Mouse (Mus musculus): ENCODE measurements around the gene Kcnip2. TPM values are rescaled to one million over a fixed set of nuclear protein-coding genes. Genes with fewer than 3 reads are reported as not detected.

Gene Kcnip2
- not detected for polyA plus RNA-seq (2014; fragmentation: Illumina TruSeq; extraction: RNeasy Lipid Tissue Mini Kit (QIAGEN cat#74804); ENCODE audit: low read depth, low replicate concordance)

DNA sequence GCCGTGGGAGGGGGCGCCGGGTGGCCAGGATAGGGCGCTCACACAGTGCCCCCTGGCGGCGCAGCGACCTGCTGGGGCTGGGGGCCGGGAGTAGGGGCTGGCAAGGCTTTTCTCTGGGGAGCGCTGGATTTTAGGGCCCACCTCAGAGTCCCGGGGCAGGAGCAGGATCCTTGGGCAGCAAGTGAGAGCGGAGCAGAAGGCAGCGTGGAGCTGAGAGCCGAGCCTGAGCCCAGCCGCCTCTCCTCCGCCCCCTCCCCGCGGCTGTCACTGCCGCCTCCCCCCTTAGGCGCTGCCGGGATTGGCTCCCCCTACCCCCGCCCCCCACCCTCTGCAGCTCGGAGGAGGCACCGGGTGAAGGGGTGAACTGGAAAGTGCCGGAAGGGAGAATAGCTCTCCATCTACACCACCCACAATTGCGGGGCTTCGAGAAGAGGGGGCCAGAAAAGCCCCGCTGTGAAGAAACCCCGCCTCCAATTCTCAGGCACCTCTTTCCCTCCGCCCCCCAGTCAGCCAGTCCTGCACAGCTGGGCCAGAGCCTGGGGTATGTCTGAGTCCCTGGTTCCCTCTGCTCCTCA is at the start of gene Kcnip2:
Kcnip2 (minus strand) TSS at position 231 of the 575 bp plus-strand sequence.

DNA sequence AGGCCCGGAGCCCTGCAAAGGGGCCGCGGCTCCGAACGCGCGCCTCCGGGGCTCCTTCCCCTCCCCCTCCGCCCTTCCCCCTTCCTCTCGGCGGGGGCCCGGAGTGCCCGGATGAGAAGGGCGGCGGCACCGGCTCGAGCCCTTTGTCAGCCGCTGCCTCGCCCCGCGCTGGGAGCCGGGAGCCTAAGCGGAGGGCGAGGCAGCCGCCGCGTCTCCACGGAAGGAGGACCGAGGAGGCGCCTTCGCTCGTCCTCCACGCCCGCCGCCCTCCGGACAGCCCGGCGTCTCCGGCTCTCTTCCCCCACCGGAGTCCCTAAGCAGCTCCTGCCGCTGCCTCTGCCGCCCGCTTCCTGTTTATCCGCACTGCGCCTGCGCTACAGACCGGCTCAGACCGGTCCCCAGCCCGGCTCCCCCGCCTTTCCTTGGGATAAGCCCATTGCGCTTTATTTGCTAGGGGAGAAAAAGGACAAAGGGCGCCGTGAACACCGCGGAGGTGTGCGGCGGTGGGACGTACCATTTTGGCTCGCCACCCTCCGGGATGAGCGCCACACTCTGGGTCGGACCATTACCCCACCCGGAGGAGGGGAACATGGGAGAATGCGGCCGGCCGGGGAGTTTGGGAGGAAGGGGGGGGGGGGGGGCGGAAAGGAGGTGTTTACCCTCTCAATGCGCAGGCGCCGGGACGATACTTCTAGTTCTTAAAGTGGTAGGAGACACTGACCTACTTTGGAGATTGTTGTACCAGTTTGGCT is 32.5 kb downstream of the Kcnip2 start, which contains the start of gene Mgea5:
Mgea5 (minus strand) TSS at position 657 of the 752 bp plus-strand sequence.

DNA sequence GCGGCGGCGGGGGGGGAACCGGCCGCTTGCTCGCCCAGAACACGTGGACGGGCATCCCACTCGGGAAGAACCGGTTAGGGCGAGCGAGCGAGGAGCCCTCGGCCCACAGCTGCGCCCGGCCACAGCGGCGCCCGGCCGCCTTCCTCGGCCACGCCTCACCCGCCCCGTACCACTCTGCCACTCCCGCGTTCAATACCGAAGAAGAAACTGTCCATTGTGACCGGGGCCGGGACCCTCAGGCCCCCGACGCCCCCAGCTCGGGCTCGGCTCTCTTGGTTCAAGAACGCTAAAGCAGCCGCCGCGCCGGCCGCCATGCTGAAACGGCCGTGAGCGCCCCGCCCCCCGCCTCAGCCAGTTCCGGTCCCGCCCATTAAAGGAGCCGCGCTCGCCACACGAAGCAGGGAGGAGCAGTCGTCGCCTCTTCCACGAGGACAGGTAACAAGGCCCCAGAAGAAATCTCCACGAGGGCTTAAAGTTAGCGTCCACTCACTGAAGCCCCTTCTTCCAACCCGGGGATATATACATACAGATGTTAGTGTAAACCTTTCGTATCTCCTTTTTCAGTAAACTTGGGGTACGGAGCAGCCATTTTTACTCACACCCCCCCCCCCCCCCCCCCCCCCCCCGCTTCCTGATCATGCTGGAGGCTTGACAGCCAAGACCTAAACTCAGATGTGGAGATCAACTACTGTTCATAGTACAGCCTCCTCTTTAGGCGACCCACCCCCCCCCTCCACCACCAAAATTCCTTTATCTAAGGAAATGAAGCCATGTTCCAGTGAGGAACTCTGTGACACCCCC is 66.4 kb downstream of the Kcnip2 start, which contains the start of gene Npm3:
Npm3 (minus strand) TSS at position 349 of the 801 bp plus-strand sequence.

DNA sequence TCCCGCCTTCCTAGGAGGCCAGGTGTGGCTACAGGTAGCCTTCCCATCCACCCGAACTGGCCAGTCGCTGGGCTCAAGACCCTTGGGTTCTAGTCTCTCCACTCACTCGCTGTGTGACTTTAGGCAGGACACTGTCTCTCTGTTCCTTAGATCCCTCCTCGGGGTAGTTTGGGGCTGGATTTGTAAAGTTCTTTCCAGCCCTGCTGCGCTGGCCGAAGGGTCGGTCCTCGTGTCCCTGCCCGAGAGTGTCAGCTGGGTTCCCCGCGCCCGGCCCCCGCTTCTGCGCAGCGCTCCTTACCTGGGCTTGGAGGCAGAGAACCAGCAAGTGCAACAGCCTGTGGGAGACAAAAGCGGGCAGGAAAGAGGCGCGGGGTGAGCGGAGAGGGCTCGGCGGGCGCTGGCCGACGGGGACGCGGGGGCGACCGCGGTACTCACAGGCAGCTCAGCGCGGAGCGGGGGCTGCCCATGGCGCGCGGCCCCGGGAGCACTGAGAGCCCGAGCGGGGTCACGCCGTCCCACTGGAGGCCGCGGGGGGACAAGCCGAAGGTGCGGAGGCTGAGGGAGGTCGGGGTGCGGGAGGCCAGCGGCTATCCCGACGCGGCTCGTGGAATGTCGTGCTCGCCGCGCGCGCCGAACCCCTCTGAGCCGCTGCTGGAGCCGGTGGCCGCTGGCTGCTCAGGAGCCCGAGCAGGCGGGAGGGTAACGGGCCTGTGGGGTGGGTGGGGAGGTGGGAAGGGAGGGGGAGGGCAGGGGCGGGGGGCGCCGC is 73.5 kb downstream of the Kcnip2 start, which contains the start of gene Fgf8:
Fgf8 (minus strand) TSS at position 698 of the 766 bp plus-strand sequence.

Other genes starting within 250 kb of the Kcnip2 start
- gene Fbxw4, start 155.7 kb downstream of the Kcnip2 start, polyA plus RNA-seq (2014; fragmentation: Illumina TruSeq; extraction: RNeasy Lipid Tissue Mini Kit (QIAGEN cat#74804); ENCODE audit: low read depth, low replicate concordance) = 1.8 TPM
- not detected for gene Fgf8, start 73.1 kb downstream of the Kcnip2 start, polyA plus RNA-seq (2014; fragmentation: Illumina TruSeq; extraction: RNeasy Lipid Tissue Mini Kit (QIAGEN cat#74804); ENCODE audit: low read depth, low replicate concordance)
- 8.3 TPM for gene Npm3, start 66.5 kb downstream of the Kcnip2 start, polyA plus RNA-seq (2014; fragmentation: Illumina TruSeq; extraction: RNeasy Lipid Tissue Mini Kit (QIAGEN cat#74804); ENCODE audit: low read depth, low replicate concordance)
- gene Mgea5, start 32.2 kb downstream of the Kcnip2 start, polyA plus RNA-seq (2014; fragmentation: Illumina TruSeq; extraction: RNeasy Lipid Tissue Mini Kit (QIAGEN cat#74804); ENCODE audit: low read depth, low replicate concordance) = 59.3 TPM
- gene Armh3, start 182.4 kb upstream of the Kcnip2 start, polyA plus RNA-seq (2014; fragmentation: Illumina TruSeq; extraction: RNeasy Lipid Tissue Mini Kit (QIAGEN cat#74804); ENCODE audit: low read depth, low replicate concordance) = 7.2 TPM
- not detected for gene Hps6, start 187.4 kb upstream of the Kcnip2 start, polyA plus RNA-seq (2014; fragmentation: Illumina TruSeq; extraction: RNeasy Lipid Tissue Mini Kit (QIAGEN cat#74804); ENCODE audit: low read depth, low replicate concordance)
- gene Pprc1, start 228.8 kb upstream of the Kcnip2 start, polyA plus RNA-seq (2014; fragmentation: Illumina TruSeq; extraction: RNeasy Lipid Tissue Mini Kit (QIAGEN cat#74804); ENCODE audit: low read depth, low replicate concordance) = 5.0 TPM
- 7.0 TPM for gene Ldb1, start 229.2 kb upstream of the Kcnip2 start, polyA plus RNA-seq (2014; fragmentation: Illumina TruSeq; extraction: RNeasy Lipid Tissue Mini Kit (QIAGEN cat#74804); ENCODE audit: low read depth, low replicate concordance)

Measured in liver, adult 10 weeks (tissue).